Mouse (Mus musculus): Measurements from ENCODE around the gene Gpi1. TPM values are rescaled to one million over a fixed set of nuclear protein-coding genes. Genes with fewer than 3 reads are reported as not detected.

Gpi1 gene
- polyA plus RNA-seq, 1 experiment, result 641 TPM

DNA sequence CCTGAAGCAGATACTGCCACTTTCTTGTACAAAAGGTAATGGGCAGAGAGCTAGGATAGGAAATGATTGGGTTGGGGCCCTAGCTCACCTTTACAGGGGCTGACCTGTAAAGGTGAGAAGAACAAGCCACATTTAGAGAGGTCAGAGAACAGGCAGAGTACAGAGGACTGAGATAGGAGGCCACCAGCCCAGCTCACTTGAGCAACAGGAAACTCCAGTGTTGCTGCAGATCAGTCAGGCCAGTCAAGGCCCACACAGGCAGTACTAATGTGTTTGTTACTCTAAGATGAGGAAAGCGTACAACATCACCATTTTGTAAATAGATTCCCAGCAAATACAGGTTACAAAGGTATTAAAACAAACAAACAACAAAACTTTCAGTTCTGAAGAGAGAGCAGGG, 25.8 kb upstream of the Gpi1 start:
- TF ChIP-seq CTCF (IDR thresholded peaks at IDR 0.05; ENCODE audit: low read depth, low read length) (no peak), POLR2A (IDR thresholded peaks at IDR 0.05; ENCODE audit: borderline replicate concordance, low read depth, low read length) (no peak)
- H3K4me3 ChIP-seq (ENCODE audit: insufficient read depth, low read length), result no peak overlapping the region
- H3K27ac ChIP-seq (ENCODE audit: insufficient read depth, low read depth, low read length), result no peak overlapping the region
- H3K4me1 ChIP-seq (ENCODE audit: control insufficient read depth, insufficient read depth, low read length), result peaks cover 15% of the 10 kb centered on the region

DNA sequence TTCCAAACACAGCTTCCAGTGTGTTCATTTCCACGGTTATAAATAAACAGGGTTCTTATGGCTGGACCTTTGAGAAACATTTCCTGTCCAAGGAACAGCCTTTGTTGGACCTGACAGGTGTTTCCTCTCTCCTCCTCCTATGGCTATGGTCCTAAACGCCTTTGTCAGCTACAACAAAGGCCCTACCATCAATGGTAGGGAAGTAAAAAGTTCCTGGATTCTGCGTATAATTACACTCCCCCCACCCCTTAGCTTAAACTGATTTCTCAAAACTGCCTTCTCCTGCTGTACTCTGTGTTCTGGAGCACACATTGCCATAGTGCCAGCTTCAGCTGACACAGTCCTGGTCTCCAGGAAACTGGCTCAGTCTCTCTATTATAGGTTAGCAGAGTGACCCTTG, 25.0 kb upstream of the Gpi1 start:
- no peak overlapping the region for H3K27ac ChIP-seq (ENCODE audit: insufficient read depth, low read depth, low read length)
- no peak for TF ChIP-seq POLR2A (IDR thresholded peaks at IDR 0.05; ENCODE audit: borderline replicate concordance, low read depth, low read length)

DNA sequence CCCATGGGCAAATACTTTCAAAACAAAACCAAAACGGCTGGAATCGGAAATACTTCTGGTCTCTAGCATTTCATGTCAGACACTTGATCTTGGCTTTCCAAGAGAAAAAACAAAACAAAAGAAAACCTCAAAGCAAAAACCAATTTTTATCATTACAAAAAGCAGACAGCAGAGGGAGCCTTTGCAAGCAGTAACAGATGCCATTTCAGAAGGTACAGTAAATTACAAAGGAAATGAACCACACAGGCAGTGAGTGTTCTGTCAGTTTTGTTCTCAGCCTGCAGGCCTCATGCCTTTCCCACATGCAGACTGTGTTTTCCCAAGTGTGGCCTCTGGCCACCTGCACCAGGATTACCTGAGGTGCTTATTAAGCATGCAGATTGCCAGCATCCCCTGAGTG, 21.9 kb upstream of the Gpi1 start:
- no peak overlapping the region for H3K4me3 ChIP-seq (ENCODE audit: insufficient read depth, low read length)
- TF ChIP-seq POLR2A (IDR thresholded peaks at IDR 0.05; ENCODE audit: borderline replicate concordance, low read depth, low read length), result no peak
- TF ChIP-seq CTCF (IDR thresholded peaks at IDR 0.05; ENCODE audit: low read depth, low read length), result no peak
- peaks cover 15% of the 10 kb centered on the region for H3K4me1 ChIP-seq (ENCODE audit: control insufficient read depth, insufficient read depth, low read length)
- H3K27ac ChIP-seq (ENCODE audit: insufficient read depth, low read depth, low read length), result no peak overlapping the region

More for the DNA sequence above, 25.0 kb upstream of the Gpi1 start:
- H3K4me1 ChIP-seq (ENCODE audit: control insufficient read depth, insufficient read depth, low read length), result peaks cover 15% of the 10 kb centered on the region
- no peak overlapping the region for H3K4me3 ChIP-seq (ENCODE audit: insufficient read depth, low read length)

GRCm38 (mm10) chr7:34250738-34251137, 20.6 kb upstream of the Gpi1 start, which contains the start of gene Gm6096:
Gene Gm6096 (plus strand): TSS chr7:34251038.
- Histone ChIP-seq H3K4me1 (ENCODE audit: control insufficient read depth, insufficient read depth, low read length) (peaks cover 15% of the 10 kb centered on the region), H3K4me3 (ENCODE audit: insufficient read depth, low read length) (no peak within 1 kb of the TSS), H3K27ac (ENCODE audit: insufficient read depth, low read depth, low read length) (no peak within 1 kb of the TSS)
- TF ChIP-seq POLR2A (IDR thresholded peaks at IDR 0.05; ENCODE audit: borderline replicate concordance, low read depth, low read length) (no peak), CTCF (IDR thresholded peaks at IDR 0.05; ENCODE audit: low read depth, low read length) (no peak)

GRCm38 (mm10) chr7:34246870-34247499, 16.8 kb upstream of the Gpi1 start:
- no peak overlapping the region for H3K4me3 ChIP-seq (ENCODE audit: insufficient read depth, low read length)
- TF ChIP-seq POLR2A (IDR thresholded peaks at IDR 0.05; ENCODE audit: borderline replicate concordance, low read depth, low read length), result no peak
- no peak for TF ChIP-seq CTCF (IDR thresholded peaks at IDR 0.05; ENCODE audit: low read depth, low read length)
- no peak overlapping the region for H3K27ac ChIP-seq (ENCODE audit: insufficient read depth, low read depth, low read length)
- H3K4me1 ChIP-seq (ENCODE audit: control insufficient read depth, insufficient read depth, low read length), result 0 out of 2 replicates have a peak, but pooled peaks cover 2% of the 10 kb centered on the region

DNA sequence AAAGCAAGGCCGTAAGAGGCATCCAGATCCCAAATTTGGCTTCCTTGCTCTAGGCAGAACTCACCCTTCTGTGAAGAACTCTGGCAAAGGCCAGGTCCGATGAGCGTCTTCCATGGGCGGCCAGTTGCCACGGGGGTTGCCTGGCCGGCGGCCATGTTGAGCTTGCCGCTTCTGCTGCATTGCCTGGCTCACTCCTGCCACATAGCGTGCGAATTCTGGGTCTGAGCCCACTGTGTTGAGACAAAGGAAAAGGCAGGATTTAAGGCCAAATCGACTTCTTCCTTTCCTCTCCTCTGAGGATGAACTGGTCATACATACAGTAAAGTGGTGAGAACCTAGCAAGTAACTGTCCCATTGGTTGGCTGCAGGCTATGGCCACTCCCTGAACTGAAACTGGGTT, 12.0 kb upstream of the Gpi1 start:
- peaks cover 3% of the 10 kb centered on the region; the same call in 1 of the 2 replicates for H3K4me1 ChIP-seq (ENCODE audit: control insufficient read depth, insufficient read depth, low read length)
- no peak for TF ChIP-seq CTCF (IDR thresholded peaks at IDR 0.05; ENCODE audit: low read depth, low read length)
- no peak for TF ChIP-seq POLR2A (IDR thresholded peaks at IDR 0.05; ENCODE audit: borderline replicate concordance, low read depth, low read length)
- no peak overlapping the region for H3K4me3 ChIP-seq (ENCODE audit: insufficient read depth, low read length)
- H3K27ac ChIP-seq (ENCODE audit: insufficient read depth, low read depth, low read length), result no peak overlapping the region

DNA sequence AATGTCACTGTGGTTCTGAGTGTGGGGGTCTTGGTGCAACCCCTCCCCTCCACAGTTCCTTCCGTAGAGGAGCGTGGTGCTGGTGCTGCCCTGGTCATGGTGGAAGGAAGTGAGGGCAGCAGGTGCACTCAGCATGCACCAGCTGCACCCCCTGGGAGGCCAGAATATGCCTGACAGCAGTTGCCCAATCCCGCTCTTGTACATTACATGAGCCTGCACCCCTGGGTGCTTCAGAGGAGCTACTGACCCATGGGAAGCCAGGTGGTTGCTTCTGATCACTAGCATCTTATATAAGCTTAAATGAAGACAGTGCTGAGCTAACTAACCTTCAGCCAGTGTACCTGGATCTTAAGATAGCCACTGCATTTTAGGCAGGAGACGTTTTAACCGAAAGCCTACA, 8.0 kb upstream of the Gpi1 start:
- TF ChIP-seq POLR2A (IDR thresholded peaks at IDR 0.05; ENCODE audit: borderline replicate concordance, low read depth, low read length), result no peak
- no peak for TF ChIP-seq CTCF (IDR thresholded peaks at IDR 0.05; ENCODE audit: low read depth, low read length)
- H3K4me3 ChIP-seq (ENCODE audit: insufficient read depth, low read length), result no peak overlapping the region
- H3K27ac ChIP-seq (ENCODE audit: insufficient read depth, low read depth, low read length), result no peak overlapping the region
- peaks cover 5% of the 10 kb centered on the region for H3K4me1 ChIP-seq (ENCODE audit: control insufficient read depth, insufficient read depth, low read length)

DNA sequence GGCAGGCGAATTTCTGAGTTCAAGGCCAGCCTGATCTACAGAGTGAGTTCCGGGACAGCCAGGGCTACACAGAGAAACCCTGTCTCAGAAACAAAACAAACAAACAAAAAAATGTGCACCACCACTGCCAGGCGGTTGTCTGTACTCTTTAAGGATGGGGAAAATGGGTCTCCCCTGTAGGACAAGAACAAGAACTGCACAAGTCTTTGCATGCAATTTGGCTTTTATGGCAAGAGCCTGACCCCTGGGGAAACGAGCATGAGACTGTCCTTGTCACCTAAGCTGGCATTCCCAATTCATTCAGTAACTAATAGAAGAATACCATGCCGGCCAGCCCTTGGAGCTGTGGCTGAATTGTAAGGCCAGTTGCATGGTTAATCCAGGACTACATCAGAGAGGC, 5.5 kb upstream of the Gpi1 start:
- Histone ChIP-seq H3K27ac (ENCODE audit: insufficient read depth, low read depth, low read length) (no peak overlapping the region), H3K4me1 (ENCODE audit: control insufficient read depth, insufficient read depth, low read length) (peaks cover 20% of the 10 kb centered on the region), H3K4me3 (ENCODE audit: insufficient read depth, low read length) (no peak overlapping the region)
- TF ChIP-seq POLR2A (IDR thresholded peaks at IDR 0.05; ENCODE audit: borderline replicate concordance, low read depth, low read length), result no peak

- peak overlapping the region; percentile 61 for H3K4me3 ChIP-seq (ENCODE audit: insufficient read depth, low read length)
- peak overlapping the region; percentile 87 for H3K27ac ChIP-seq (ENCODE audit: insufficient read depth, low read depth, low read length)
- H3K4me1 ChIP-seq (ENCODE audit: control insufficient read depth, insufficient read depth, low read length), result peaks cover 20% of the 10 kb centered on the region
- TF ChIP-seq POLR2A (IDR thresholded peaks at IDR 0.05; ENCODE audit: borderline replicate concordance, low read depth, low read length), result no peak
- TF ChIP-seq CTCF (IDR thresholded peaks at IDR 0.05; ENCODE audit: low read depth, low read length), result no peak
Measured at GRCm38 (mm10) chr7:34234610-34235561, 4.8 kb upstream of the Gpi1 start.
